Mouse (Mus musculus): ENCODE measurements at regions not wholly inside any gene's neighbourhood (a gene's known extent, or its start where the extent isn't known, plus 50 kb on each side); places are given as distances from the start of the nearest gene placed in this dataset.

- H3K9me3 ChIP-seq (ENCODE audit: control insufficient read depth, low read length): no peaks in the 10 kb centered on the region
- WGBS: 91% methylated on average over 4 of the region's 4 CpGs
- no peaks in the 10 kb centered on the region for H3K4me1 ChIP-seq (ENCODE audit: control insufficient read depth, insufficient read depth, low read length)
- no peak for DNase-seq (ENCODE audit: low spot score)
- no peak for ATAC-seq (ENCODE audit: insufficient read depth, low FRiP score, low TSS enrichment)
- no peak overlapping the region for H3K4me3 ChIP-seq (ENCODE audit: low read depth, low read length)
- H3K27ac ChIP-seq (ENCODE audit: low read depth, low read length): no peak overlapping the region
- H3K9ac ChIP-seq (ENCODE audit: low read length): no peak overlapping the region
- no peaks in the 10 kb centered on the region for H3K36me3 ChIP-seq (ENCODE audit: control insufficient read depth, insufficient read depth, low read length)
- H3K27me3 ChIP-seq (ENCODE audit: control insufficient read depth, insufficient read depth, low read length): no peaks in the 10 kb centered on the region
- H3K4me2 ChIP-seq (ENCODE audit: low read depth): no peak overlapping the region
Measured at GRCm38 (mm10) chr8:6090028-6090427, 984.9 kb upstream of the Slc10a2 start.

GRCm38 (mm10) chr8:6043939-6044577, 938.9 kb upstream of the Slc10a2 start:
- Histone ChIP-seq H3K27ac (ENCODE audit: low read depth, low read length) (no peak overlapping the region), H3K4me2 (ENCODE audit: low read depth) (no peak overlapping the region), H3K4me1 (ENCODE audit: control insufficient read depth, insufficient read depth, low read length) (no peaks in the 10 kb centered on the region), H3K36me3 (ENCODE audit: control insufficient read depth, insufficient read depth, low read length) (no peaks in the 10 kb centered on the region), H3K4me3 (ENCODE audit: low read depth, low read length) (no peak overlapping the region), H3K9ac (ENCODE audit: low read length) (no peak overlapping the region), H3K9me3 (ENCODE audit: control insufficient read depth, low read length) (no peaks in the 10 kb centered on the region), H3K27me3 (ENCODE audit: control insufficient read depth, insufficient read depth, low read length) (no peaks in the 10 kb centered on the region)
- DNase-seq (ENCODE audit: low spot score): peak; percentile 59
- ATAC-seq (ENCODE audit: insufficient read depth, low FRiP score, low TSS enrichment): peak; percentile 63
- 44% methylated on average over 5 of the region's 5 CpGs for WGBS

GRCm38 (mm10) chr8:6012206-6012605, 907.1 kb upstream of the Slc10a2 start:
- WGBS: 86% methylated on average over 2 of the region's 2 CpGs
- Histone ChIP-seq H3K4me3 (ENCODE audit: low read depth, low read length) (no peak overlapping the region), H3K27me3 (ENCODE audit: control insufficient read depth, insufficient read depth, low read length) (no peaks in the 10 kb centered on the region), H3K36me3 (ENCODE audit: control insufficient read depth, insufficient read depth, low read length) (no peaks in the 10 kb centered on the region), H3K4me1 (ENCODE audit: control insufficient read depth, insufficient read depth, low read length) (no peaks in the 10 kb centered on the region), H3K4me2 (ENCODE audit: low read depth) (no peak overlapping the region), H3K9me3 (ENCODE audit: control insufficient read depth, low read length) (no peaks in the 10 kb centered on the region), H3K9ac (ENCODE audit: low read length) (no peak overlapping the region), H3K27ac (ENCODE audit: low read depth, low read length) (no peak overlapping the region)
- DNase-seq (ENCODE audit: low spot score) (no peak), ATAC-seq (ENCODE audit: insufficient read depth, low FRiP score, low TSS enrichment) (no peak)

GRCm38 (mm10) chr8:6011182-6011581, 906.0 kb upstream of the Slc10a2 start:
- Histone ChIP-seq H3K4me1 (ENCODE audit: control insufficient read depth, insufficient read depth, low read length) (no peaks in the 10 kb centered on the region), H3K27ac (ENCODE audit: low read depth, low read length) (no peak overlapping the region), H3K4me2 (ENCODE audit: low read depth) (no peak overlapping the region), H3K9ac (ENCODE audit: low read length) (no peak overlapping the region), H3K9me3 (ENCODE audit: control insufficient read depth, low read length) (no peaks in the 10 kb centered on the region), H3K4me3 (ENCODE audit: low read depth, low read length) (no peak overlapping the region), H3K27me3 (ENCODE audit: control insufficient read depth, insufficient read depth, low read length) (no peaks in the 10 kb centered on the region), H3K36me3 (ENCODE audit: control insufficient read depth, insufficient read depth, low read length) (no peaks in the 10 kb centered on the region)
- ATAC-seq (ENCODE audit: insufficient read depth, low FRiP score, low TSS enrichment) (no peak), DNase-seq (ENCODE audit: low spot score) (no peak)

- H3K27ac ChIP-seq (ENCODE audit: low read depth, low read length): no peak overlapping the region
- no peak for DNase-seq (ENCODE audit: low spot score)
- ATAC-seq (ENCODE audit: insufficient read depth, low FRiP score, low TSS enrichment): no peak
- no peaks in the 10 kb centered on the region for H3K36me3 ChIP-seq (ENCODE audit: control insufficient read depth, insufficient read depth, low read length)
- H3K4me3 ChIP-seq (ENCODE audit: low read depth, low read length): no peak overlapping the region
- no peaks in the 10 kb centered on the region for H3K4me1 ChIP-seq (ENCODE audit: control insufficient read depth, insufficient read depth, low read length)
- H3K9ac ChIP-seq (ENCODE audit: low read length): no peak overlapping the region
- no peak overlapping the region for H3K4me2 ChIP-seq (ENCODE audit: low read depth)
- WGBS: 87% methylated on average over 2 of the region's 2 CpGs
- no peaks in the 10 kb centered on the region for H3K27me3 ChIP-seq (ENCODE audit: control insufficient read depth, insufficient read depth, low read length)
- no peaks in the 10 kb centered on the region for H3K9me3 ChIP-seq (ENCODE audit: control insufficient read depth, low read length)
Measured at GRCm38 (mm10) chr8:6010712-6011111, 905.6 kb upstream of the Slc10a2 start.

GRCm38 (mm10) chr8:6002612-6003011, 897.5 kb upstream of the Slc10a2 start:
- Histone ChIP-seq H3K27me3 (ENCODE audit: control insufficient read depth, insufficient read depth, low read length) (no peaks in the 10 kb centered on the region), H3K9me3 (ENCODE audit: control insufficient read depth, low read length) (no peaks in the 10 kb centered on the region), H3K27ac (ENCODE audit: low read depth, low read length) (no peak overlapping the region), H3K4me2 (ENCODE audit: low read depth) (no peak overlapping the region), H3K9ac (ENCODE audit: low read length) (no peak overlapping the region), H3K36me3 (ENCODE audit: control insufficient read depth, insufficient read depth, low read length) (no peaks in the 10 kb centered on the region), H3K4me3 (ENCODE audit: low read depth, low read length) (no peak overlapping the region), H3K4me1 (ENCODE audit: control insufficient read depth, insufficient read depth, low read length) (no peaks in the 10 kb centered on the region)
- DNase-seq (ENCODE audit: low spot score) (no peak), ATAC-seq (ENCODE audit: insufficient read depth, low FRiP score, low TSS enrichment) (no peak)
- WGBS: 48% methylated on average over 1 of the region's 1 CpGs

GRCm38 (mm10) chr8:5994846-5995245, 889.7 kb upstream of the Slc10a2 start:
- Histone ChIP-seq H3K27ac (ENCODE audit: low read depth, low read length) (no peak overlapping the region), H3K4me1 (ENCODE audit: control insufficient read depth, insufficient read depth, low read length) (no peaks in the 10 kb centered on the region), H3K4me3 (ENCODE audit: low read depth, low read length) (no peak overlapping the region), H3K36me3 (ENCODE audit: control insufficient read depth, insufficient read depth, low read length) (no peaks in the 10 kb centered on the region), H3K4me2 (ENCODE audit: low read depth) (no peak overlapping the region), H3K27me3 (ENCODE audit: control insufficient read depth, insufficient read depth, low read length) (no peaks in the 10 kb centered on the region), H3K9me3 (ENCODE audit: control insufficient read depth, low read length) (no peaks in the 10 kb centered on the region), H3K9ac (ENCODE audit: low read length) (no peak overlapping the region)
- 69% methylated on average over 6 of the region's 6 CpGs for WGBS
- no peak for DNase-seq (ENCODE audit: low spot score)
- no peak for ATAC-seq (ENCODE audit: insufficient read depth, low FRiP score, low TSS enrichment)

- 52% methylated on average over 6 of the region's 6 CpGs for WGBS
- Histone ChIP-seq H3K27ac (ENCODE audit: low read depth, low read length) (no peak overlapping the region), H3K27me3 (ENCODE audit: control insufficient read depth, insufficient read depth, low read length) (no peaks in the 10 kb centered on the region), H3K4me3 (ENCODE audit: low read depth, low read length) (no peak overlapping the region), H3K36me3 (ENCODE audit: control insufficient read depth, insufficient read depth, low read length) (no peaks in the 10 kb centered on the region), H3K4me1 (ENCODE audit: control insufficient read depth, insufficient read depth, low read length) (no peaks in the 10 kb centered on the region; the same call in 1 of the 2 replicates), H3K4me2 (ENCODE audit: low read depth) (no peak overlapping the region), H3K9me3 (ENCODE audit: control insufficient read depth, low read length) (no peaks in the 10 kb centered on the region), H3K9ac (ENCODE audit: low read length) (no peak overlapping the region)
- ATAC-seq (ENCODE audit: insufficient read depth, low FRiP score, low TSS enrichment) (peak; percentile 82), DNase-seq (ENCODE audit: low spot score) (peak; percentile 18)
Measured at GRCm38 (mm10) chr8:5965403-5966015, 860.4 kb upstream of the Slc10a2 start.

GRCm38 (mm10) chr8:5964299-5964698, 859.1 kb upstream of the Slc10a2 start:
- Histone ChIP-seq H3K9me3 (ENCODE audit: control insufficient read depth, low read length) (no peaks in the 10 kb centered on the region), H3K4me2 (ENCODE audit: low read depth) (no peak overlapping the region), H3K27ac (ENCODE audit: low read depth, low read length) (no peak overlapping the region), H3K9ac (ENCODE audit: low read length) (no peak overlapping the region), H3K4me1 (ENCODE audit: control insufficient read depth, insufficient read depth, low read length) (no peaks in the 10 kb centered on the region; the same call in 1 of the 2 replicates), H3K36me3 (ENCODE audit: control insufficient read depth, insufficient read depth, low read length) (no peaks in the 10 kb centered on the region), H3K27me3 (ENCODE audit: control insufficient read depth, insufficient read depth, low read length) (no peaks in the 10 kb centered on the region), H3K4me3 (ENCODE audit: low read depth, low read length) (no peak overlapping the region)
- WGBS: 90% methylated on average over 1 of the region's 1 CpGs
- DNase-seq (ENCODE audit: low spot score): no peak
- no peak for ATAC-seq (ENCODE audit: insufficient read depth, low FRiP score, low TSS enrichment)
